Mouse (Mus musculus) small intestine, adult 2 months (tissue): ENCODE measurements around the gene Itga5.

Experiments used
- CTCF ChIP-seq: fragments of 200-500 bp; IDR thresholded peaks from 2 replicates; pipeline ENCODE4 v1.5.1; 2012; ENCODE audit warnings: low read depth, mild to moderate bottlenecking, control low read depth, inconsistent platforms, low read length, moderate library complexity, mixed read lengths; ENCODE audit not compliant: insufficient replicate concordance, insufficient read length; ENCODE audit errors: extremely low read depth
- POLR2A ChIP-seq: fragments of 200-500 bp; IDR thresholded peaks from 2 replicates; pipeline ENCODE4 v1.6.1; 2012; ENCODE audit warnings: low read depth, mild to moderate bottlenecking, control low read depth, inconsistent platforms, low read length, moderate library complexity

DNA sequence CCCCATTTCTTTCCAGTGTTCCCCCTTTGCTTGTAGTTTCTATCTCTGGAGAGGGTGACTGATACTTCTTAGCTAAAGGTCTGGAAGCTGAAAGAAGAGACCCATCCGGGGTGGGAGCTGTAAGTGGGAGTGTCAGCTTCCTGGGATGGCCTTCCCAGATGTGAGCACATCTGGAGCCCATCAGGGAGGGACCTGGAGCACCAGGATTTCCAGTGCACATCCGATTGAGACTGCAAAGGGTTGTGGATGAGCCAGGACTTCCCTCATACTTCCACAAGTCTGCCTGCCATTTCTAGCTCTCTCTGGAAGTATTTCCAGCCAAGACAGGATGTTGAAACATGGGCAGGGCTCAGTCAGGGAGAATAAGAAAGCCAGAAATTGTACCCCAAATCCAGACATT, 4.6 kb upstream of the Itga5 start:
- TF ChIP-seq CTCF (no peak), POLR2A (no peak)
